9 mouse cellular contexts compared by ENCODE assay signal in genomic region chr11:3895458-3895857, GRCm38 (mm10). TPM values are rescaled to one million over a fixed set of nuclear protein-coding genes. Genes with fewer than 3 reads are reported as not detected.
DNase-seq lines count a peak whose midpoint lies in the region; TF ChIP-seq lines count a peak whose summit lies in the region.
"Had no signal": no experiment of that assay in that cellular context is flagged by ENCODE, and none has a peak within 500 bp of the region (broad histone marks: within the 10 kb centered on the region; RNA-seq: fewer than 3 reads in every experiment).

No protein-coding gene starts in this region.

- intact Hi-C loops in heart, postnatal 36 days (cut with DNase I), result loop anchor here (2.0 kb wide), 1 partner anchor 15 kb away; no protein-coding TSS in a partner anchor
- intact Hi-C loops in left cerebral cortex, postnatal 25 days (cut with DNase I), result loop anchor here (1.0 kb wide), 1 partner anchor 18 kb away; no protein-coding TSS in a partner anchor

- H3K4me1 ChIP-seq in heart, embryonic 10.5 days, result peaks cover 15% of the 10 kb centered on the region; the same call in 1 of the 2 replicates
- H3K4me1 ChIP-seq in ES-Bruce4 (ENCODE audit: control insufficient read depth, insufficient read depth, low read length), result no peaks in the 10 kb centered on the region
- peaks cover 10% of the 10 kb centered on the region for H3K4me1 ChIP-seq in hindbrain, embryonic 10.5 days (replicated peaks)

- no peaks in the 10 kb centered on the region for H3K79me2 ChIP-seq in macrophage (ENCODE audit: inconsistent target)

- H3K27ac ChIP-seq in heart, embryonic 10.5 days, result peak overlapping the region; percentile 87
- peak overlapping the region; percentile 52; the same call in 1 of the 2 replicates for H3K27ac ChIP-seq in ES-Bruce4 (ENCODE audit: insufficient read depth, low read length)
- H3K27ac ChIP-seq in hindbrain, embryonic 10.5 days, result peak overlapping the region; percentile 93
- peak overlapping the region; percentile 47 for H3K27ac ChIP-seq in macrophage

- no peak for DNase-seq in heart, embryonic 10.5 days (ENCODE audit: low spot score)
- DNase-seq in heart, postnatal 36 days, result no peak
- DNase-seq in hindbrain, embryonic 10.5 days (ENCODE audit: low spot score), result no peak
- DNase-seq in left cerebral cortex, postnatal 25 days (ENCODE audit: low spot score in 2 of 2), result no peak
- DNase-seq in layer of hippocampus, adult 11-12 months (ENCODE audit: low spot score), result no peak
- DNase-seq in yolk sac, embryonic 10.5 days (ENCODE audit: low spot score), result no peak

- TF ChIP-seq CTCF in ES-Bruce4 (IDR thresholded peaks at IDR 0.05; ENCODE audit: low read depth, low read length), result no peak

- no peaks in the 10 kb centered on the region for H3K27me3 ChIP-seq in heart, embryonic 10.5 days (ENCODE audit: insufficient read depth, poor library complexity, severe bottlenecking)
- no peaks in the 10 kb centered on the region for H3K27me3 ChIP-seq in ES-Bruce4 (ENCODE audit: control insufficient read depth, insufficient read depth, low read length, poor library complexity, severe bottlenecking)
- no peaks in the 10 kb centered on the region for H3K27me3 ChIP-seq in hindbrain, embryonic 10.5 days (ENCODE audit: insufficient read depth, poor library complexity, severe bottlenecking)

- peak overlapping the region; percentile 76 for H3K9ac ChIP-seq in ES-Bruce4 (ENCODE audit: low read depth, poor library complexity, severe bottlenecking)

- peaks cover 27% of the 10 kb centered on the region for H3K36me3 ChIP-seq in heart, embryonic 10.5 days
- H3K36me3 ChIP-seq in ES-Bruce4 (ENCODE audit: control insufficient read depth, insufficient read depth, low read length, poor library complexity, severe bottlenecking) (0 out of 2 replicates have a peak, but pooled peaks cover 2% of the 10 kb centered on the region), macrophage (ENCODE audit: inconsistent target) (no peaks in the 10 kb centered on the region)
- H3K36me3 ChIP-seq in hindbrain, embryonic 10.5 days, result peaks cover 42% of the 10 kb centered on the region
- H3K36me3 ChIP-seq: G1E had no signal

- no peak for TF ChIP-seq EP300 in ES-Bruce4 (IDR thresholded peaks at IDR 0.05; ENCODE audit: insufficient read depth, low read depth, low read length)

- peak overlapping the region; percentile 59 for H3K4me3 ChIP-seq in heart, embryonic 10.5 days
- H3K4me3 ChIP-seq in ES-Bruce4 (ENCODE audit: low read depth, low read length), result peak overlapping the region; percentile 80
- peak overlapping the region; percentile 65 for H3K4me3 ChIP-seq in hindbrain, embryonic 10.5 days
- H3K4me3 ChIP-seq in macrophage (ENCODE audit: inconsistent target), result peak overlapping the region; percentile 48

- TF ChIP-seq POLR2A in ES-Bruce4 (IDR thresholded peaks at IDR 0.05; ENCODE audit: insufficient read depth, low read length), result no peak

- WGBS in heart, embryonic 10.5 days, result 7% methylated on average over 10 of the region's 10 CpGs
- WGBS in hindbrain, embryonic 10.5 days, result 8% methylated on average over 10 of the region's 10 CpGs
- WGBS in macrophage (ENCODE audit: missing documents), result 4% methylated on average over 7 of the region's 10 CpGs

- H3K9me3 ChIP-seq in heart, embryonic 10.5 days, result no peaks in the 10 kb centered on the region
- no peaks in the 10 kb centered on the region for H3K9me3 ChIP-seq in ES-Bruce4 (replicated peaks; ENCODE audit: control insufficient read depth, insufficient read depth, low read length, poor library complexity, severe bottlenecking)
- H3K9me3 ChIP-seq in hindbrain, embryonic 10.5 days, result 0 out of 2 replicates have a peak, but pooled peaks cover 2% of the 10 kb centered on the region
- H3K9me3 ChIP-seq: G1E had no signal

RNA-seq across cellular contexts. Expression of gene Dusp18, which starts 0.4 kb away (rescaled TPM):
- 13.6 and 16.1 TPM in 2 replicates for polyA plus RNA-seq in heart, embryonic 10.5 days (2016; fragmentation: Nextera tagmentation; extraction: Ambion mirVana)
- 10 to 100 TPM; 28.3 to 48.8 TPM for total RNA-seq in heart, postnatal 36 days (2021)
- polyA plus RNA-seq in ES-Bruce4 (2011; ENCODE audit: insufficient read depth, insufficient read length, low read depth, missing spikeins), result 3.3 and 4.0 TPM in 2 replicates
- polyA plus RNA-seq in hindbrain, embryonic 10.5 days (2016; fragmentation: Nextera tagmentation; extraction: Ambion mirVana), result 19.9 and 23.4 TPM in 2 replicates
- total RNA-seq in macrophage (2018; cell fraction: chromatin; rRNA removed), result 1 to 10 TPM in 5 of 26 experiments, under 1 TPM in 14, not detected in 7; 0.18 to 2.4 (median 0.49) TPM
- 1 to 10 TPM; 1.1 to 3.5 (median 1.9) TPM for total RNA-seq in macrophage (2018; cell fraction: cytosol; rRNA removed)
- total RNA-seq in macrophage (2018; cell fraction: nucleus; rRNA removed), result 1 to 10 TPM in 11 of 26 experiments, under 1 TPM in 15; 0.29 to 3.4 (median 0.92) TPM
- 1.5 to 2.8 TPM (median 1.5 TPM) in 3 replicates for polyA plus RNA-seq in macrophage (2018)
- total RNA-seq in left cerebral cortex, postnatal 25 days (2021), result 10 to 100 TPM; 28.8 to 32.5 TPM
- polyA plus RNA-seq: G1E had no signal

RNA-seq across cellular contexts. Expression of gene 4921536K21Rik, which starts 0.6 kb away (rescaled TPM):
- polyA plus RNA-seq in heart, embryonic 10.5 days (2016; fragmentation: Nextera tagmentation; extraction: Ambion mirVana), result 0.31 and 0.33 TPM in 2 replicates
- total RNA-seq in heart, postnatal 36 days (2021), result under 1 TPM; 0.54 to 0.92 TPM
- polyA plus RNA-seq in ES-Bruce4 (2011; ENCODE audit: insufficient read depth, insufficient read length, low read depth, missing spikeins), result 0.72 and 1.1 TPM in 2 replicates
- 1.2 and 1.8 TPM in 2 replicates for polyA plus RNA-seq in hindbrain, embryonic 10.5 days (2016; fragmentation: Nextera tagmentation; extraction: Ambion mirVana)
- 1 to 10 TPM in 1 of 26 experiments, under 1 TPM in 6, not detected in 19; 0.21 to 1.2 (median 0.62) TPM for total RNA-seq in macrophage (2018; cell fraction: chromatin; rRNA removed)
- total RNA-seq in macrophage (2018; cell fraction: cytosol; rRNA removed), result under 1 TPM; 0.04 to 0.59 (median 0.26) TPM
- 1 to 10 TPM in 2 of 26 experiments, under 1 TPM in 20, not detected in 4; 0.24 to 1.4 (median 0.46) TPM for total RNA-seq in macrophage (2018; cell fraction: nucleus; rRNA removed)
- 0.23 to 0.27 TPM (median 0.26 TPM) in 3 replicates for polyA plus RNA-seq in macrophage (2018)
- total RNA-seq in left cerebral cortex, postnatal 25 days (2021), result under 1 TPM; 0.25 to 0.39 TPM
- polyA plus RNA-seq: G1E had no signal

RNA-seq across cellular contexts. Expression of gene Slc35e4, which starts 19.0 kb away (rescaled TPM):
- polyA plus RNA-seq in heart, embryonic 10.5 days (2016; fragmentation: Nextera tagmentation; extraction: Ambion mirVana), result 4.4 and 6.2 TPM in 2 replicates
- total RNA-seq in heart, postnatal 36 days (2021), result 1 to 10 TPM; 5.3 to 5.5 TPM
- 2.9 and 3.1 TPM in 2 replicates for polyA plus RNA-seq in ES-Bruce4 (2011; ENCODE audit: insufficient read depth, insufficient read length, low read depth, missing spikeins)
- polyA plus RNA-seq in hindbrain, embryonic 10.5 days (2016; fragmentation: Nextera tagmentation; extraction: Ambion mirVana), result 5.4 and 6.8 TPM in 2 replicates
- total RNA-seq in macrophage (2018; cell fraction: chromatin; rRNA removed), result 10 to 100 TPM in 4 of 26 experiments, 1 to 10 TPM in 22; 2.2 to 16.6 (median 5.0) TPM
- 10 to 100 TPM in 15 of 26 experiments, 1 to 10 TPM in 11; 5.3 to 27.6 (median 13.8) TPM for total RNA-seq in macrophage (2018; cell fraction: cytosol; rRNA removed)
- total RNA-seq in macrophage (2018; cell fraction: nucleus; rRNA removed), result 10 to 100 TPM in 15 of 26 experiments, 1 to 10 TPM in 11; 5.4 to 25.1 (median 10.6) TPM
- 7.6 to 21.0 TPM (median 11.5 TPM) in 3 replicates for polyA plus RNA-seq in macrophage (2018)
- total RNA-seq in left cerebral cortex, postnatal 25 days (2021), result 10 to 100 TPM; 17.9 to 20.5 TPM
- polyA plus RNA-seq: G1E had no signal

RNA-seq across cellular contexts. Expression of gene Osbp2, which starts 31.8 kb away (rescaled TPM):
- polyA plus RNA-seq in heart, embryonic 10.5 days (2016; fragmentation: Nextera tagmentation; extraction: Ambion mirVana), result 0.11 and 0.29 TPM in 2 replicates
- 10 to 100 TPM; 14.1 to 14.3 TPM for total RNA-seq in heart, postnatal 36 days (2021)
- polyA plus RNA-seq in ES-Bruce4 (2011; ENCODE audit: insufficient read depth, insufficient read length, low read depth, missing spikeins) (0.67 and 1.5 TPM in 2 replicates), macrophage (2018) (11.1 to 28.2 TPM (median 13.4 TPM) in 3 replicates)
- polyA plus RNA-seq in hindbrain, embryonic 10.5 days (2016; fragmentation: Nextera tagmentation; extraction: Ambion mirVana), result 1.0 and 2.5 TPM in 2 replicates
- 10 to 100 TPM in 22 of 26 experiments, 1 to 10 TPM in 4; 6.7 to 69.7 (median 19.2) TPM for total RNA-seq in macrophage (2018; cell fraction: chromatin; rRNA removed)
- 10 to 100 TPM in 14 of 26 experiments, 1 to 10 TPM in 12; 4.3 to 30.6 (median 15.9) TPM for total RNA-seq in macrophage (2018; cell fraction: cytosol; rRNA removed)
- 10 to 100 TPM in 24 of 26 experiments, 1 to 10 TPM in 2; 7.6 to 53.1 (median 15.8) TPM for total RNA-seq in macrophage (2018; cell fraction: nucleus; rRNA removed)
- 100 to 1,000 TPM; 133 TPM for total RNA-seq in left cerebral cortex, postnatal 25 days (2021)
- polyA plus RNA-seq: G1E had no signal

RNA-seq across cellular contexts. Expression of gene Tcn2, which starts 36.5 kb away (rescaled TPM):
- polyA plus RNA-seq in heart, embryonic 10.5 days (2016; fragmentation: Nextera tagmentation; extraction: Ambion mirVana), result 50.3 and 56.3 TPM in 2 replicates
- 10 to 100 TPM; 43.7 to 52.1 TPM for total RNA-seq in heart, postnatal 36 days (2021)
- 45.8 and 47.8 TPM in 2 replicates for polyA plus RNA-seq in ES-Bruce4 (2011; ENCODE audit: insufficient read depth, insufficient read length, low read depth, missing spikeins)
- 31.6 and 34.7 TPM in 2 replicates for polyA plus RNA-seq in hindbrain, embryonic 10.5 days (2016; fragmentation: Nextera tagmentation; extraction: Ambion mirVana)
- total RNA-seq in macrophage (2018; cell fraction: chromatin; rRNA removed), result 10 to 100 TPM in 19 of 26 experiments, 1 to 10 TPM in 7; 4.7 to 39.2 (median 15.6) TPM
- 100 to 1,000 TPM in 16 of 26 experiments, 10 to 100 TPM in 10; 77.0 to 199 (median 125) TPM for total RNA-seq in macrophage (2018; cell fraction: cytosol; rRNA removed)
- 100 to 1,000 TPM in 10 of 26 experiments, 10 to 100 TPM in 16; 22.2 to 149 (median 94.6) TPM for total RNA-seq in macrophage (2018; cell fraction: nucleus; rRNA removed)
- polyA plus RNA-seq in macrophage (2018), result 146 to 274 TPM (median 178 TPM) in 3 replicates
- 10 to 100 TPM; 19.6 to 20.4 TPM for total RNA-seq in left cerebral cortex, postnatal 25 days (2021)
